Mouse (Mus musculus) neutrophil, adult 83 days (primary cell): ENCODE data around the gene Lamb3. TPM values are rescaled to one million over a fixed set of nuclear protein-coding genes. Genes with fewer than 3 reads are reported as not detected.

Experiments
- total RNA-seq, 2 experiments: library from RNA; stranded (reverse); gene quantifications; one replicate each; pipeline ENCODE4 v1.2.4; 2023

Gene Lamb3
- 10 to 100 TPM; 15.7 to 16.2 TPM for total RNA-seq

DNA sequence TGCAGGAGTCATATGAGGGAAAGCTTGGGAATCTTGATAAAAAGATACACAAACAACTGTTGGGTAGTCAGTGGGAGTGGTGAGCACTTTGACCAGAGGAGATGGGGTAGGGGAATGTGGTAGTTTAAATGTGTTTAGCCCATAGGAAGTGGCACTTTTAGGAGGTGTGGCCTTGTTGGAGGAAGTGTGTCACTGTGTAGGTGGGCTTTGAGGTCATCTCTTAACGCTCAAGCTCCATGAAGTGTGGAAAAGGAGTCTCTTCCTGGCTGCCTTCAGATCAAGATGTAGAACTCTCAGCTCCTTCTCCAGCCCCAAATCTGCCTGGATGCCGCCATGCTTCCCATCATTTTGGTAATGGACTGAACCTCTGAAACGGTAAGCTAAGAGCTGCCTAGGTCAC is at the start of gene Lamb3:
TSS of gene Lamb3 (plus strand) at position 197 of the 400 bp plus-strand sequence.

DNA sequence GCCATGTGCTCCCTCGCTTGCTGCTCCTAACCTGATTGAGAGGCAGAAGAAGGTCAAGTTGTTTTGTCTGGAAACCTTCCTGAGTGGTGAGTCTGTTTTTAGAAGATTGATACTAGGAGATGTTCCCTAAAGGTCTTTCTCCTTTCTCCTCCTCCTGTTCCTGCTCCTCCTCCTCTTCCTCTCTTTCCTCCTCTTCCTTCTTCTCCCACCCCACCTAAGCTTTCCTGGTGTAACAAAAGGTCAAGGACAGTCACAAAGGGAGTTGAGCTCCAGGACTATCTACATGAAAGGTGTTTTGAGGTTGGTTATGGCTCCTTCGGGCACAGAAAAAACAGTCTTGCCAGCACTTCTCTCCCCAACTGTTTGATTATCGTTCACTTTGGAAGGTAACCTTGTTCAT is 39.8 kb upstream of the Lamb3 start, which contains the start of gene A130010J15Rik:
TSS of gene A130010J15Rik (plus strand) at position 301 of the 400 bp plus-strand sequence.

GRCm38 (mm10) chr1:193201383-193201778 is 6.1 kb upstream of the Lamb3 start, which contains the start of gene Traf3ip3:
Traf3ip3 (minus strand) TSS chr1:193201703.

GRCm38 (mm10) chr1:193263955-193264598 is 56.6 kb downstream of the Lamb3 start, which contains the start of gene Hsd11b1:
Hsd11b1 (minus strand) TSS chr1:193264075.

DNA sequence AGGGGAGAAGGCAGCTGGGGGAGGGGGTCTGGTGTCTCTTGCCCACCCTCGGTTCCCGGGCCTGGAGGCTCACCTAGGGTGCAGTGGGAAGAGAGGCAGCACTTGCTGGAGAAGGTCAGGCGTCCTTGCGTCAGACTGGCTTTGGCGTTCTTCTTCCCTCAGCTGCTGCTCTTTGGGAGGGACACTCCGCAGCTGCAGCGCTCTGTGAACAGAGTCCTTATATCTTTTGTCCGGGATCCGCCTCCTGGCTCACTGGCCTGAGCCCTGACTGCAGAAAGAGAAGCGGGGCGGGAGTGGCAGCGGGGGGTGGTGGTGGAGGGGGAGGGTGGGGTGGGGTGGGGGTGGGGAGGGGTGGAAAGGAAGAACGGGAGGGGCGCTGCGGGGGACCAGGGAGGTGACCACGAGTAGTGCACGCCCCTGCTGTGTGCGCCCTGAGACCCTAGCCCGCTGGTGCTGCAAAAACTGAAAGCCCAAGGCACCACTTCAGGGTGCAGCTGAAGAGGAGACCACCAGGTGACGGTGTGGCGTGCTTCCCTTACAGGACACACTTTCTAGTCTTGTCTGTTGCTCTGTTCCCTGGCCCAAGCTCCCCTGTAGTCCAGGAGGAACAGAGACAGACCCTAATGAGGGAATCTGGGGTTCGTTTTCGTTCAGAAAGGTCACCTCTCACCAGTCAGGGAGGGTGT is 65.6 kb downstream of the Lamb3 start, which contains the start of gene G0s2:
TSS of gene G0s2 (minus strand) at position 302 of the 686 bp plus-strand sequence.

DNA sequence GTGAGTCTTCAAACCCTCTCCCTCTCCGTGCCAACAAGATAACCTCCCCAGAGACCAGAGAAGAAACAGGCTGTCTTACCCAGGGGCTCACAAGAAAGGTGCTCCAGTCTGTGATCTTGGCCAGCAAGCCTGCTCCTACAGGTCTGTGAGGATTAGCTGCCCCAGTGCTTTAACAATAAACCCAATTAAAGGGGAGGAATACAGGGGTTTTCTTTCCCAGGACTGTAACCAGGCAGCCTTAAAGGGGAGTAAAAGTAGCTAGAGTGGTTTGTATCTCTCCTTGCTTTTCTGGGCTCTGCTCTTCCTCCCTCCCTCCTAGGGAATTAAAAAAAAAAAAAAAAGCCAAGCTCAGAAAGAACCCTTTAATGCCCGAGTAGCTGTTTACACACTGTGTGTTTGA is 162.6 kb downstream of the Lamb3 start, which contains the start of gene Camk1g:
TSS of gene Camk1g (minus strand) at position 203 of the 400 bp plus-strand sequence.

Other genes starting within 250 kb of the Lamb3 start
- gene Syt14, start 171.9 kb upstream of the Lamb3 start, total RNA-seq = not detected
- 10 to 100 TPM in 1 of 2 experiments, 1 to 10 TPM in 1; 8.3 to 10.7 TPM for gene Diexf, start 77.4 kb upstream of the Lamb3 start, total RNA-seq
- gene Irf6, start 54.6 kb upstream of the Lamb3 start, total RNA-seq = not detected
- gene A130010J15Rik, start 39.7 kb upstream of the Lamb3 start, total RNA-seq = 1 to 10 TPM; 2.3 to 2.4 TPM
- gene Traf3ip3, start 6.0 kb upstream of the Lamb3 start, total RNA-seq = 100 to 1,000 TPM; 151 to 169 TPM
- gene Hsd11b1, start 56.4 kb downstream of the Lamb3 start, total RNA-seq = 100 to 1,000 TPM in 1 of 2 experiments, 10 to 100 TPM in 1; 92.4 to 102 TPM
- 100 to 1,000 TPM; 180 to 214 TPM for gene G0s2, start 65.5 kb downstream of the Lamb3 start, total RNA-seq
- not detected for gene Camk1g, start 162.6 kb downstream of the Lamb3 start, total RNA-seq